In genomic region chr4:140485442-140485841, GRCm38 (mm10) we compare ENCODE assay signal across 26 mouse cellular contexts.
"Had no signal": no experiment of that assay in that cellular context is flagged by ENCODE, and none has a peak within 500 bp of the region (broad histone marks: within the 10 kb centered on the region; RNA-seq: fewer than 3 reads in every experiment).

No protein-coding gene starts in this region.

- H3K9ac ChIP-seq: hindbrain, embryonic 12.5 days; hindbrain, embryonic 14.5 days; kidney, embryonic 15.5 days; limb, embryonic 13.5 days; limb, embryonic 15.5 days; liver, embryonic 12.5 days; liver, embryonic 14.5 days had no signal

- H3K4me1 ChIP-seq: limb, embryonic 15.5 days; liver, embryonic 12.5 days had no signal

- DNase-seq: gastrocnemius, postnatal 14 days; gastrocnemius, postnatal 36 days; heart, adult 11 months; heart, adult 2 months; heart, postnatal 10 days; heart, postnatal 4 days; kidney, adult 11 months; kidney, adult 2 months; kidney, adult 9 months; kidney, postnatal 14 days; kidney, postnatal 4 days; left cerebral cortex, postnatal 4 days had no signal

- H3K36me3 ChIP-seq: hindbrain, embryonic 10.5 days; hindbrain, embryonic 12.5 days; kidney, embryonic 15.5 days; limb, embryonic 13.5 days; limb, embryonic 15.5 days; liver, embryonic 12.5 days had no signal

- ATAC-seq: hindbrain, embryonic 16.5 days; intestine, embryonic 16.5 days; liver, embryonic 12.5 days had no signal

- H3K9me3 ChIP-seq: hindbrain, embryonic 10.5 days; hindbrain, embryonic 12.5 days; kidney, embryonic 15.5 days; limb, embryonic 13.5 days; limb, embryonic 15.5 days; liver, embryonic 12.5 days had no signal

- H3K27me3 ChIP-seq: hindbrain, embryonic 12.5 days; limb, embryonic 15.5 days; liver, embryonic 12.5 days had no signal

- H3K27ac ChIP-seq: heart, adult 2 months; hindbrain, embryonic 10.5 days; hindbrain, embryonic 12.5 days; hindbrain, embryonic 14.5 days; kidney, embryonic 15.5 days; kidney, postnatal 0 days; layer of hippocampus, adult 2 months; left cerebral cortex, adult 2 months; limb, embryonic 13.5 days; limb, embryonic 15.5 days; liver, embryonic 12.5 days; liver, embryonic 14.5 days had no signal

- H3K4me2 ChIP-seq: heart, embryonic 11.5 days; hindbrain, embryonic 12.5 days; hindbrain, embryonic 14.5 days; kidney, embryonic 15.5 days; limb, embryonic 13.5 days; limb, embryonic 15.5 days; liver, embryonic 12.5 days had no signal

- H3K4me3 ChIP-seq: heart, adult 2 months; hindbrain, embryonic 10.5 days; hindbrain, embryonic 12.5 days; kidney, embryonic 15.5 days; layer of hippocampus, adult 2 months; left cerebral cortex, adult 2 months; limb, embryonic 13.5 days; limb, embryonic 15.5 days; liver, embryonic 12.5 days had no signal
